Mouse (Mus musculus) stomach, postnatal 0 days (tissue): ENCODE results near the gene Vgll4.

Source experiments
- CTCF ChIP-seq: IDR thresholded peaks from 2 replicates; pipeline ENCODE4 v1.5.1; 2016; ENCODE audit warnings: antibody characterized with exemption, low read depth, mild to moderate bottlenecking, moderate library complexity
- EP300 ChIP-seq: optimal IDR thresholded peaks from 2 replicates; pipeline ENCODE3; 2016; ENCODE audit warnings: antibody characterized with exemption

DNA sequence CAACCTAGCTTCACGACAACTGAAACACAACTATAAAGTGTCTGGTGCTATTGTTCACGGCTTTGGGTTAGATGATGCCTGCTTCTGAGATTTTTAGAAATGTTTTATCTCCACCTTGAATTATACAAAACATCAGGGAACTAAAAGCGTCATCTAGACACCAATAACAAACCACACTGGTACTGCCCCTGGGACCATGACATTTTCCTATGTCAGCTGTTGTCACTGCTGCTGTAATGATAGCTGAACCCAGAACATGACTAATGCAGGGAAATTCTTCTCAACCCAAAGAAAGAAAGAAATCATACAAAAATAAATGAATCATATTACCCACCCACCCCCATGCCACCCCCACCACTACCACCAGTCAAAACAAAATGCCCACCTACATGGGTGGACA is 65.0 kb downstream of the Vgll4 start:
- TF ChIP-seq CTCF (no peak), EP300 (no peak)
